Mouse (Mus musculus) liver, embryonic 14.5 days (tissue): Measurements from ENCODE around the gene Chid1. TPM values are rescaled to one million over a fixed set of nuclear protein-coding genes. Genes with fewer than 3 reads are reported as not detected.

Experiments
- ATAC-seq: fragments of 200-750 bp; cut with Nextera tagmentation; 2 replicates; pipeline ENCODE4 v1.8.0; 2017; ENCODE audit warnings: moderate number of reproducible peaks, mild to moderate bottlenecking, moderate library complexity; ENCODE audit not compliant: insufficient read depth
- DNase-seq, 3 experiments: peaks; one replicate each; pipeline ENCODE4 v3.0.0-alpha.2; 2012 to 2013; ENCODE audit warnings: low read depth in 3 of 3, low spot score in 3 of 3
- H3K27ac ChIP-seq: fragments of 300-500 bp; sonication (generic); 2 replicates; pipeline ENCODE4 v1.5.1; 2014; ENCODE audit warnings: moderate library complexity, mild to moderate bottlenecking, control low read depth, inconsistent platforms
- H3K27me3 ChIP-seq: fragments of 300-500 bp; sonication (generic); 2 replicates; pipeline ENCODE4 v1.6.1; 2014; ENCODE audit warnings: mild to moderate bottlenecking, low read length, moderate library complexity; ENCODE audit not compliant: control insufficient read depth, insufficient read depth
- H3K36me3 ChIP-seq: fragments of 300-500 bp; sonication (generic); replicated peaks from 2 replicates; pipeline ENCODE4 v1.6.1; 2014; ENCODE audit warnings: low read depth; ENCODE audit not compliant: control insufficient read depth, insufficient read depth
- H3K4me1 ChIP-seq, 2 experiments: fragments of 200-500 bp in 1 of 2; fragments of 300-500 bp in 1 of 2; sonication (generic) in 1 of 2; replicated peaks; 2 replicates each; pipeline ENCODE4 v1.6.1; 2012 to 2014; ENCODE audit warnings: antibody characterized with exemption in 1 of 2, inconsistent platforms in 1 of 2, low read length in 1 of 2; ENCODE audit not compliant: control insufficient read depth in 2 of 2, insufficient read depth in 2 of 2
- H3K4me2 ChIP-seq: fragments of 300-500 bp; sonication (generic); 2 replicates; pipeline ENCODE4 v1.6.1; 2014; ENCODE audit warnings: low read depth, mild to moderate bottlenecking, control low read depth, moderate library complexity
- H3K4me3 ChIP-seq, 2 experiments: fragments of 200-500 bp in 1 of 2; fragments of 300-500 bp in 1 of 2; sonication (generic) in 1 of 2; 2 replicates each; pipeline ENCODE4 v1.5.1; 2012 to 2014; ENCODE audit warnings: low read depth in 2 of 2, low read length in 2 of 2, mild to moderate bottlenecking in 2 of 2, control low read depth in 1 of 2, inconsistent platforms in 1 of 2, moderate library complexity in 1 of 2; ENCODE audit not compliant: insufficient read depth in 1 of 2
- H3K9ac ChIP-seq: fragments of 300-500 bp; sonication (generic); replicated peaks from 2 replicates; pipeline ENCODE4 v1.6.1; 2014; ENCODE audit warnings: mild to moderate bottlenecking, control low read depth, moderate library complexity
- H3K9me3 ChIP-seq: fragments of 300-500 bp; sonication (generic); 2 replicates; pipeline ENCODE4 v1.6.1; 2016; ENCODE audit warnings: low read length, mixed read lengths; ENCODE audit not compliant: control insufficient read depth
- CTCF ChIP-seq: IDR thresholded peaks from 2 replicates; pipeline ENCODE4 v1.5.1; 2016; ENCODE audit warnings: antibody characterized with exemption, low read depth, control low read depth
- EP300 ChIP-seq: IDR thresholded peaks from 2 replicates; pipeline ENCODE4 v1.6.1; 2016; ENCODE audit warnings: antibody characterized with exemption, low read depth
- WGBS: fragments of 180-500 bp; shearing (Covaris S2); extraction: QIAGEN DNeasy Blood & Tissue Kit; methylation state at CpG from one replicate; pipeline ENCODE4 v1.1.7; 2014; ENCODE audit not compliant: insufficient replicate concordance; 5-methylcytosine and 5-hydroxymethylcytosine counted together
- polyA plus RNA-seq, 2 experiments: library from polyadenylated mRNA; depleted of rRNA in 1 of 2; stranded (reverse) in 1 of 2; unstranded in 1 of 2; fragments of >200 nt; fragmentation: Nextera tagmentation in 1 of 2; extraction: Ambion mirVana in 1 of 2; gene quantifications; 2 replicates each; pipeline versions ENCODE4 v1.2.1 to v1.2.3; 2012 to 2014

Gene Chid1
- polyA plus RNA-seq, 2 experiments, result 12.1 to 23.0 TPM

DNA sequence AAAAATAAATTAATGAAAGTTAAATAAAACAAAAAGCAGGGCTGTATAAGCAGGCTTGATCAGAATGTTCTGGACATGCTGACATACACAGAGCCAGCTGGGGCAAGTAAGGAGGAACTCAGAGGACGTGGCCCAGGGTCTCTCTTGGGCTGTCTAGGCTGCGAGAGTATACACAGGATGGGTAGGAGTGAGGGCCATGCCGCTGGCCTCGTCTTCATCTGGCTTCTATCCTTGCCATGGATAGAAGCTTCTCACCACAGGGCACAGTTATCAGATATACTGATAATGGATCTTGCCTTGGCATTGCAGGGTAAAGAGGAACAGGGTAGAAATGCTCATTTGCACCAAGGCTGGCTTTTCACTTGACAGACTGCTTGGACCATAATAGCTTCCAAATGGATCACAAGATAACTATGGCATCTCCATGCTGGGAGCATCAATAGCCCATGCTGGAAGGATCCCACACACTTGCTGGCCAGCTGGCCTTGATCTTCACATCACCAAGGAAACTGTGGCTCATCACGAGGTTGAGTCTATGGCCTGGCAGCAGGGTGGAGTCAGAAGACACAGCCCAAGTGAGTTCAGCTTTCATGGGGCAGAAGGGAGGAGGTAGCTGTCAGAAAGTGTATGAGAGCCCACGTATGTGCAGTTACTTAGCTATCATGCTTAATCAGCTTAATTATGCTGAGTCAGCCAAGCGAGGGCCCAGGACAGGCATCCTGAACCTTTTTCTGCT is 37.7 kb downstream of the Chid1 start:
- no peak overlapping the region for H3K27ac ChIP-seq
- TF ChIP-seq EP300, result no peak
- no peak for TF ChIP-seq CTCF

GRCm38 (mm10) chr7:141497600-141497999 is 42.1 kb downstream of the Chid1 start:
- Histone ChIP-seq H3K36me3 (0 out of 2 replicates have a peak, but pooled peaks cover 4% of the 10 kb centered on the region), H3K27ac (no peak overlapping the region), H3K4me3 (no peak overlapping the region), H3K27me3 (no peaks in the 10 kb centered on the region), H3K4me2 (no peak overlapping the region), H3K9ac (no peak overlapping the region; the same call in 1 of the 2 replicates), H3K9me3 (no peaks in the 10 kb centered on the region), H3K4me1 (peaks cover 4 to 6% of the 10 kb centered on the region in 2 experiments)
- 82% methylated on average over 3 of the region's 3 CpGs for WGBS
- no peak for ATAC-seq
- DNase-seq, result no peak
- TF ChIP-seq EP300 (no peak), CTCF (no peak)

More for the DNA sequence above, 37.7 kb downstream of the Chid1 start:
- no peak for DNase-seq
- peaks cover 3% of the 10 kb centered on the region; the same call in 1 of the 2 replicates for H3K36me3 ChIP-seq
- H3K27me3 ChIP-seq, result no peaks in the 10 kb centered on the region
- H3K4me2 ChIP-seq, result no peak overlapping the region
- no peak for ATAC-seq
- WGBS, result 77% methylated on average over 7 of the region's 7 CpGs
- no peak overlapping the region for H3K9ac ChIP-seq
- no peak overlapping the region for H3K4me3 ChIP-seq
- no peaks in the 10 kb centered on the region for H3K9me3 ChIP-seq
- H3K4me1 ChIP-seq, result peaks cover 10 to 22% of the 10 kb centered on the region in 2 experiments

- H3K9ac ChIP-seq, result no peak overlapping the region
- H3K4me3 ChIP-seq, result no peak overlapping the region
- H3K27ac ChIP-seq, result no peak overlapping the region
- 0 out of 2 replicates have a peak, but pooled peaks cover 8% of the 10 kb centered on the region for H3K36me3 ChIP-seq
- no peak overlapping the region for H3K4me2 ChIP-seq
- no peaks in the 10 kb centered on the region for H3K9me3 ChIP-seq
- DNase-seq, result no peak
- H3K27me3 ChIP-seq, result no peaks in the 10 kb centered on the region
- no peaks in the 10 kb centered on the region; a peak in 1 of 4 replicates for H3K4me1 ChIP-seq
- 71% methylated on average over 4 of the region's 4 CpGs for WGBS
- no peak for TF ChIP-seq EP300
- no peak for TF ChIP-seq CTCF
- no peak for ATAC-seq
These were observed 43.7 kb downstream of the Chid1 start for GRCm38 (mm10) chr7:141495940-141496339.

- Histone ChIP-seq H3K4me1 (no peaks in the 10 kb centered on the region; a peak in 1 of 4 replicates), H3K4me3 (no peak overlapping the region), H3K27me3 (no peaks in the 10 kb centered on the region), H3K9me3 (no peaks in the 10 kb centered on the region), H3K27ac (no peak overlapping the region), H3K36me3 (0 out of 2 replicates have a peak, but pooled peaks cover 8% of the 10 kb centered on the region), H3K9ac (no peak overlapping the region), H3K4me2 (no peak overlapping the region)
- DNase-seq (no peak), ATAC-seq (no peak)
- no peak for TF ChIP-seq CTCF
- TF ChIP-seq EP300, result no peak
- 72% methylated on average over 2 of the region's 2 CpGs for WGBS
These were observed 44.3 kb downstream of the Chid1 start for GRCm38 (mm10) chr7:141495379-141495778.

- 79% methylated on average over 1 of the region's 1 CpGs for WGBS
- 0 out of 2 replicates have a peak, but pooled peaks cover 8% of the 10 kb centered on the region for H3K36me3 ChIP-seq
These were observed 45.9 kb downstream of the Chid1 start for GRCm38 (mm10) chr7:141493729-141494128.

More at GRCm38 (mm10) chr7:141493729-141494128, 45.9 kb downstream of the Chid1 start:
- Histone ChIP-seq H3K9me3 (no peaks in the 10 kb centered on the region), H3K4me3 (no peak overlapping the region), H3K9ac (no peak overlapping the region), H3K27ac (no peak overlapping the region), H3K4me1 (no peaks in the 10 kb centered on the region; a peak in 1 of 4 replicates), H3K4me2 (no peak overlapping the region), H3K27me3 (no peaks in the 10 kb centered on the region)
- TF ChIP-seq EP300 (no peak), CTCF (no peak)
- no peak for DNase-seq
- ATAC-seq, result no peak
